Mouse (Mus musculus): ENCODE measurements around the gene Ddr2.
A peak's percentile ranks its signal among the peaks of the same experiment; 100 is the strongest.
"Not testable (repeated sequence)": the region's sequence is repeated elsewhere in the genome, so short reads cannot be mapped to it uniquely, and the experiment has no call there.

Ddr2 gene

GRCm38 (mm10) chr1:170039402-170039801 lies 71.2 kb downstream of the Ddr2 start:
- DNase-seq (ENCODE audit: low spot score in 2 of 2): no peak

DNA sequence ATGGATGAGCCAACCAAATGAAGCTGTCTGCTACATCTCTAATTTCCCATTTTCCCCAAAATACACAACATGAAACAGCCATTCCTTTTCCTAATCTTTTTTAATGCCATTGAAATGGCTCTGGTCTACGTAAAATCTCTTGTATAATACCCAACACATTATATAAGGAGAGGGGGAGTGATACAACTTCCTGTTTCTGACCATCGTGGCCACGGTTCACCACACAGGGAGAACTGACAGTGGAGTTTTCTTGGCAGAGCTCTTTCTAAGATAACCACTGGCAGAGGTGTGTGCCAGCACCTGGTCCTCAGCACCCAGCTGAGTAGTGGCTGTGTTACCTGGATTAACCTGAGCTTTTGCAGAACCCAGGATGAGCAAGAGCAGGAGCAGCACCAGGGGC lies 75.0 kb downstream of the Ddr2 start:
- DNase-seq (ENCODE audit: low spot score in 2 of 2): no peak

GRCm38 (mm10) chr1:170034961-170035360 lies 75.6 kb downstream of the Ddr2 start:
- DNase-seq (ENCODE audit: low spot score in 2 of 2): no peak

GRCm38 (mm10) chr1:170031656-170032055 lies 78.9 kb downstream of the Ddr2 start:
- no peak for DNase-seq (ENCODE audit: low spot score in 2 of 2)

DNA sequence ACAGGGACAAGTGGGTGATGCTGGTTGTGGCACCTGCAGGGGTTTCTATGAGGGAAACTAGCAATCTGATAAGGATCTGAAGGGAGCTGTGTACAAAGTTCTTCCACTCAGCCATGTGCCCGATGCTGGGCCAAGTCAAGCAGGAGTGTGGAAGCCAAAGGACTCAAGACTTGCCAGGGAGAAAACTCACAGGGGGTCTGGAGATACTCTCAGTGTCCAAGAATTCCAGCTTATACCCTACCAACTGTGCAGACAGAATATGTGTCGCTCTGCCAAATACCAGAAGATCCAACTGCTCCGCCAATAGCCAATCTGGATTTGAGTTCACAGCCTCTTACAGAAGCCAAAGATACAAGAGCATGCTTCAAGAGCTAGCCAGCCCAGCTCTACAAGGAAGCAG lies 95.8 kb downstream of the Ddr2 start:
- DNase-seq (ENCODE audit: low spot score in 2 of 2): no peak

DNA sequence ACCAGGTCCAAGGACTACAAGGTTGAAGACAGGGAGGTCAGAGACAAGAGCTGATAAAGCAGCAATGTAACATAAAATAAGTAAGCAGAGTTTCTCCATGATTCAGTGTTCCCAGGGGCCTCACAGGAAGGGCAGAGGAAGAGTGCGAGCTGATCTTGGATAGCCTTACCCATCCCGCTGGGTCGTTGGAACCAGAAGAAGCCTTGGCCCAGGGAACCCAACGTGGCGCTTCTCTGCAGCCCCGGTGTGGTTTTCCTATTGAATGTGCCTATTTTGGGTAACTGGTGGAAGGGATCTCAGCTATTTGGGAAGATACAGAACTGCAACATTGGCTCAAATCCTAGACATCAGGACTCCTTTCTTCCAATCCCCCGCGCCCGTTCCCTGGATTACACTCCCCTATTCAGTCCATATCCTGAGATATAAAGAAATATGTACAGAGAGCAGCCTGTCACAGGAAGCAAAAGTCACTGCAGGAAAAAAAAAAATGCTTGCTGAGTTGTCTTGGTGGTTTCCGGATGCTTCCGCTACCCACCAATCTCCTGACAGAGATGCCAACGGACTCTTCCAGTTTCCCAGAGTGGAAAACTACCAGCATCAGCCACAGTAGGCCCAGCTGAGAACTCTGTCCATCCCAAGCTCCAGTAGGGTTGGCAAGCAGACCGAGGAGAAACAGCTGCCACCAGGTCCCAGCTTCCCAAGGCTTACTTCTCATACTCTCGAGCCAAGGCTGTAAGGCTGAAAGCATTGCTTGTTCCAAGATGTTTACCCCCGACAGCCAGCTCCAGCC lies 99.7 kb downstream of the Ddr2 start:
- DNase-seq (ENCODE audit: low spot score in 2 of 2): no peak

DNA sequence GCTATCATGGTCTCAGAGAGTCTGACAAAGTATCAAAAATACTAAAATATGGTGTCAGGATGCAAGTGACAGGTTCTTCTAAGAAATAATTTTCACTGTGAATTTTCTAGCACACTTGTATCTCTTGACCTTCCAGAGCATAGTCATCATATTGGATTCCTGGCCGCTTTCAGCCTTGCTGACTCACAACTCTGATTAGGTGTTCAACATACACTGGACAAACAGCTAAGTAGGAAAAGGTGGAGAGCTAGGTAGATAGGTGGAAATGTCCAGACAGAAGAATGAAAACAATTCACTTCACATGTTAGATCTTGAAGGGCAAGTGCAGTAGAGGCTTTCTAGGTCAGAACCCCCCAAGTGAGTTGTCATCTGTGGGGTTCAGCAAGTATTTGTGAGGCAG lies 101.3 kb downstream of the Ddr2 start:
- no peak for DNase-seq (ENCODE audit: low spot score in 2 of 2)

DNA sequence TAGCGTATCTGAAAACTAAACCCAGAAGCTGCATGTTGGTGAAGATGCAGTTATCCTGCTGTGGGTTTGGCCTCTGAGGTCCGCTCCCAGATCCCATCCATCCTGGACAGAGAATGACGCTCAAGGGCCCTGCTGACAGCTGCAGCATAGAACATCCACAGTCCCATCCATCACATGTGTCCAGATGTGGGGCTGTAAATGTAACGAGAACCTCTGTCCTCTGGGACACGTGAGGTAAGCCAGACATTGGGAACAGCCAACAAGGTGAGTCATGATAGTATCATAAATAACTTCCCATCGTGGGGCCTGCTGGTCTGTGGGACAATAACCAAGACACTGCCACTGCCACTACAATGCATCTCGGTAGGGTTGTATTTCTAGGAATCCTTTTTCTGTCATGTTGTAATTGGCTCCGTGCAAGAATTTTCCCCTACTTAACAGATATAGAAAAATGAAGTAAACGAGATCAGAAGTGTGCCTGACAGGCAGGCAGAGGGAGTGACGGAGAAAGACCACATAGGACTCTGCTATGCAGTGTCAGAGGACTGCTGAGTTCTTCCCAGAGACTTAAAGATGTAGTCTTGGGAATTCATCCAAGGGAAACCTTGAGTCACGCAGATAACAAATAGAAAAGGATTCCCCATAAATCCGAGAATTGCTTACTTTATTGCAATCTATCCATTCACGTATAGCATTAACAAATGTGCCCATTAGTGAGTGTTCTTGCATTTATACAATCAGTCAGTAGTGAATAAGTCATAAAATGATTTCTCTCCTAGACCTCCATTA lies 101.9 kb downstream of the Ddr2 start:
- no peak for DNase-seq (ENCODE audit: low spot score in 2 of 2)

DNA sequence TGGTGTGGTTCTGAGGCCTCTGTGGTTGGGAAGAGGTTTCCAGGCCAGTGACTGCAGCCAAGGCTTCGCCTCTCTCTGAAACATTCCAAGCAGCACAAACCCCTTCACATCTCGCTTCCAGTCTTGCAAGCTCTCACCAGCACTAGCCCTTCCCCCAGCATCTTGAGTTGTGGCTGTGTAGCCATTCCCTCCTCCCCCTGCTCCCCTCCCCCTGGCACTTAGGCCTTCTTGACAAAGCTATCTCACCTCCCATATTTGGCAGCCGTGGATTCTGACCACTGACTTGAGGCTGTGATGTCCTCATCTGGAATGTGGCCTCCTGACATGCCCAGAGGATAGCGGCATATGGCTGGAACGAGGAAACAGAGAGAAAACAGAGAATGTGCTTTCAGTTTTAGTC lies 104.0 kb downstream of the Ddr2 start:
- no peak for DNase-seq (ENCODE audit: low spot score in 2 of 2)

DNA sequence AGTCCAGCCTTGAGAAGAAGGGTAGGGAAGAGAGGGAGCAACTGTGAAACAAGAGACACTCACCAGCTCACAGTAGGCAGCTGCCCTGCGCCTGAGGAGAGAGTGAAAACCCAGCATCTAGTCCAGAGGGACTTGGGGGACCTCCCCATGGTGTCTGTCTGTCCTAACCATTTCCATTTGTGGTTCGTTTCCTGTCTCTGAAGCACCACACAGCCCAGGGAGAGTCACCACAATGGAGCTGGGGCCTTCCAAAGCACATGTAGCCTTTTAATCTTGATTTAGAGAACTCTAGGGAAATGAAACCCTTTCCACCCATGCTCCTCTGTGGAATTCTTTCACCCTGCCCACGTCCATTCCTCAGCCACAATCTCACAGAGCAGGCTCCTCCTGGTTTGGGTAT lies 105.3 kb downstream of the Ddr2 start:
- DNase-seq (ENCODE audit: low spot score in 2 of 2): no peak

GRCm38 (mm10) chr1:169993901-169994300 lies 116.7 kb downstream of the Ddr2 start:
- DNase-seq (ENCODE audit: low spot score in 2 of 2): not testable (repeated sequence)

DNA sequence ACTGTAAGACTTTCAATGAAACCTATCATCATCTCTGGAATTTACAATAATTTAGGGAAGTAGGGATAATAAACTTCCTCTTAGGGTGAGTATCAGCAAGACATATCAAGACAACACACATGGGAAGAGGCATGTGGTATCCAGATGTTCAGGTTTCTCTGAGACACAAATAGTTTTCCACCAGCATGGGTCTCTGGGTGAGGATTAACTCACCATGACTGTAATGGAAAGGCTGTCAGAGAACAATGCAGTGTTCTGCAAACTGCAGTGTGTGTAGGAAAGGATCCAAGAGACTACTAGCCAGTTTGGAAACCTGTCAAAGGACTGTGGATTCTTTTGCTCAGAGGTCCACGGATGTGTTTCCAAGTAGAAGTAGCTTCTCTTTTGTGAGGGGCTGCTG lies 124.4 kb downstream of the Ddr2 start:
- no peak for DNase-seq (ENCODE audit: low spot score in 2 of 2)

DNA sequence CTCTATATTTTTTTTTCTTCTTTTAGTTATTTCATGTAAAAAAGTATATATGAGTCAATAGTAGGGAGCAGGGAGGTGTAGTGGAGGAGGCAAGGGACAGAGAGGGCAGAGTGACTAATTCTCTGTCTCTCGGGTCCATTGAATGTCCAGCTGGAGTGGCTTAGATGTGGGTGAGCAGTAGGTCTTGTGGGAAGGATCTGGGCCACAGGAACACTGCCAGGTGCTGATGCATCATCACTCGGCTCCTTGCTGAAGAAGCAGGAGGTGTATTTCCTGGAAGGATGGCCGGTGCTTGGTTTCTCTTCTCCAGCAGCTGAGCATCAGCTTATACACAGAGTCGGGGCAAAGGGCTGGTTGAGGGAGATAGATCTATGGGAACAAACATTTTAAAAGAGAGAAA lies 132.9 kb downstream of the Ddr2 start:
- DNase-seq (ENCODE audit: low spot score in 2 of 2): no peak

DNA sequence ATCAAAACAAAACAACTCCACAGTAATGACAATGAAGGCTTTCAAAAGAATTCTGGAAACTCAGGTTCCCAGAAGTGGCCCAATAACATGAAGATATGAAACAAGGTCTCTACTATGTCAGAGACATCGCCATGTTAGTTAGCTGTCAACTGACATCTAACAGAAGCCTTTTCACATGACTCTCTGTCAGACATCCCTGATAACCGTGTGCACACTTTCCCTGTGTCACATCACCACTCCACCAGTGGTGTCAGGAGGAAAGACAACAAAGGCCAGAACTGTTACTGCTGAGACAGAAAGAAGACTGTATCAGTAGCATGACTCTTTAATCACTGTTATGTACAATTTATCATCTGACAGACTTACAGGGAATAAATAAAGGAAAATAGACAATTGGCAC lies 138.6 kb downstream of the Ddr2 start:
- DNase-seq (ENCODE audit: low spot score in 2 of 2): no peak

DNA sequence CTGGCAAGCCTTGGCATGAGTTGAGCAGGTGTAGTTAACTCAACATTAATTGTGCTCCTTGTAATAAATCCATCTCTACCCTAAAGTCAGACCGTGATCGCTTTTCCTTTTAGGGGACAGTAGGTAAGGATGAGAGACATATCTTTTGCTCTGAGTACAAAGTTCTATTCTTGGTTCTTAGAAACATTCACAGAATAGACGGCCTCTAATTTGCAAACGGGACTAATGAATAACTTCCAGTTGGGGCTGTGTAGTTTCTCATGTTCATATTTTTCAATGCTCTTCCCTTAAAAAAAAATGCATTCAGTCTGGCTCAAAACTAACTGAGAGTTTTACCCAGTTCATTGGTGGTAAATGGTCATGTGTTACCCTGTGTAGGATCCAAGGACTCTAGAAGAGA lies 139.6 kb downstream of the Ddr2 start:
- DNase-seq (ENCODE audit: low spot score in 2 of 2): no peak

DNA sequence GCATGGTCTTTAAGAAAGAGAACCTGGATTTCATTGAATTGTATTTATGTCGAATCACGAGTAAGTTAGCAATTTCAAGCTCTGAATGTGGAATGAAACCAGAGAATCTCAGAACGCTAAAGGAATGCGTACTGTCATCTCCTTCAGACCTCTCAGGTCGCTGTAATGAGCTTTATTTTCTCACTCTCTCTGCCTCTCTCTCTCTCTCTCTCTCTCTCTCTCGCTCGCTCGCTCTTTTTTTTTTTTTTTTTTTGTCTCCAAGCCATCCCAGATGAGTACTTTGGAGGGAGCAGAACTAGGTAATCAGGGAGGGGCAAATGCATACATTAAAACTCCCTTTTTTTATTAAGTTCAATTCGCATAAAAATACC lies 141.1 kb downstream of the Ddr2 start:
- no peak for DNase-seq (ENCODE audit: low spot score in 2 of 2)

DNA sequence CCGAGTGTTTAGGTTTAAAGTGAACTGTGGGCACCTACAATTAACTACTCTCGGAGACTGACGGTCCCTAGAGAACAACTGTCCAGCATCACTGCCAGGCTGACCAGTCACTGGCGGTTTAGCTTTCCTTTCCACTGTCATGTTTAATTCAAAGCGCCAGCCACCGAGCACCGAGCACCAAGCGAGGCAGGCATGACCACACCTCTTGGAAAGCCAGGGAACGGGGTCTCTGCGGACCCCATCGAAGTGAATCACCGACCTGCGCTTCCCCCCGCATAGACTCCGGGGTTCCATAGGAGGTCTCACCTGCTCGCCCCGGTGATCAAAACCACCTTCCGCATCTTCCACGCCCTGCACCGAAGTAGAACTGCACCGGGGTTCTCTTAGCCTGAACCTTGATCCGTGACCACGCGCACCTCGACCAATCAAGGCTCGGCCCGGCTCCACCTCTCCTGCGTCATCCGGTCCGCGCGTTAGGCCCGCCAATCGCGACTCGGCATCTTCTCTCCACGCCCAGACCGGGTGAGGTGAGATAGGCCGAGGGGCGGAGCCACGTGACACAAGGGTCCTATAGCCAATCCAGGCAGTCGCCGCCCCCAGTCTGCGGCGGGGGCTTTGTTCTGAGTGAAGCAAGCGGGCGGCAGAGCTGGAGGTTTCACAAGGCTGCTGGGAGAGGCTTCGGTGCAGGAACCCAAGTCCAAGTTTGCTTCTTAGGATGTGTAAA lies 141.6 kb downstream of the Ddr2 start, which contains the start of gene Hsd17b7:
Gene Hsd17b7, minus strand, starts transcription at position 450 of the 724 bp plus-strand sequence.
- peak; percentile 99 for DNase-seq (ENCODE audit: low spot score in 2 of 2)

GRCm38 (mm10) chr1:169953106-169953505 lies 157.5 kb downstream of the Ddr2 start:
- DNase-seq (ENCODE audit: low spot score in 2 of 2): no peak

DNA sequence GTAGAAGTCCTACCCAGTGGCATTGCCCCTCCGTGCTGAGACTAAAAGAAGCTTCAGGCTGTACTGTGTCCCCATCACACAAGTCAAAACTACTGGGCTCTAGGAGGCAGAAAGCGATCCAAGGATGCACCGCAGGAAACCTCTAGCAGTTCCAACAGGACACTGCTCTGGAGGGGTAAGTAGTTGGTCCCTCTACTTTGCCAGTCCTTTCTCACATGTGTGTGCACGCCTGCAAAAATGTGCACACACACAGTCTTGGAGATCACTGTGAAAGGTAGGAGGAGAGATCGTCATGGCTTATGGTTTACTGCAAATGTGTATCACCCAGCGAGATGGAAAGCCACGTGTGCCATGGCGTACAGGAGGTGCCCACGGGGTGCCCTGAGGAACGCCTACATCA lies 157.9 kb downstream of the Ddr2 start:
- no peak for DNase-seq (ENCODE audit: low spot score in 2 of 2)

DNA sequence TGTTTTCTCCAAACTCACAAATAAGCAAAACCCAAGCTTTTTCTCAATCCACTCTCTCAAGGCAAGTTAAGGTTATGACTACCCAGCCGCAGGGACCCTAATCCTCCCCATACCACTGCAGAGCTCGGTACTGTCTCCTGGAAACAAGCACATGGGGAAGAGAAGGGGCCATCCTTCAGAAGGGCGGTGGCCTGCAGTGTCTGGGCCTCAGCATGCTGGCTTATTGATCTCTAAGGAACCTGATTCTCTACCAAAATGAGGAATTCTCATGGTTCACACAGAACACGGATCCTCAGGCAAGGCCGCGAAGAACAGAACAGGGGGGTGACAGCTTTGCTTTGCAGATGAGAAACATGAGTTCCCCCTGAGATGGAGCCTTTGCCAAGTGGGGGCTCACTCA lies 159.0 kb downstream of the Ddr2 start:
- DNase-seq (ENCODE audit: low spot score in 2 of 2): no peak

GRCm38 (mm10) chr1:169950651-169951050 lies 159.9 kb downstream of the Ddr2 start:
- peak in 1 of 2 experiments; percentile 10 for DNase-seq (ENCODE audit: low spot score in 2 of 2)

DNA sequence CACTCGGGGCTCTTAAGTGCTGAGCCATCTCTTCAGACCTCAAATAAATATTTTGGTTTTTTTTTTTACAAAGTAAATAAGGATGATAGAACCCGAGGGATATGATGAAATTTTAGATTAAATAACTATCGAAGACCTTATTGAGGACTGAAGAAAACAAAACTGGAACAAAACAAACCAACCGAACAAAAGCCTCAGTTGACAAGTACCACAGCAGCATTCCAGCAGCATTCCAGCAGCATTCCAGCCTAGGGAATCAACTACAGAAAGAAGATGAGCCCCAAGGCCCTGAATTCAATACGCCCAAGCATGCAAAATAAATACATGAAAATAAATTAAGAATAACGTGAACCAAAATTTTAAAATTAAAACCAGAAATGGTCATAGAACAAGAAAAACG lies 160.6 kb downstream of the Ddr2 start:
- DNase-seq (ENCODE audit: low spot score in 2 of 2): no peak

GRCm38 (mm10) chr1:169948866-169949265 lies 161.7 kb downstream of the Ddr2 start:
- DNase-seq (ENCODE audit: low spot score in 2 of 2): no peak

Data from frontal cortex, postnatal 36 days (tissue).